Mouse (Mus musculus) myocyte (in vitro differentiated cells): ENCODE results near the gene Itga3. TPM values are rescaled to one million over a fixed set of nuclear protein-coding genes. Genes with fewer than 3 reads are reported as not detected.
A peak's percentile ranks its signal among the peaks of the same experiment; 100 is the strongest.

Experiments
- H3K27me3 ChIP-seq: one replicate; pipeline ENCODE4 v1.6.1; 2011; ENCODE audit not compliant: control insufficient read depth, insufficient read depth, insufficient read length
- H3K36me3 ChIP-seq: one replicate; pipeline ENCODE4 v1.6.1; 2011; ENCODE audit not compliant: control insufficient read depth, insufficient read depth
- H3K4me2 ChIP-seq: one replicate; pipeline ENCODE4 v1.6.1; 2011; ENCODE audit warnings: low read depth, control low read depth
- H3K4me3 ChIP-seq: one replicate; pipeline ENCODE4 v1.5.1; 2011; ENCODE audit warnings: mild to moderate bottlenecking, control low read depth, moderate library complexity
- H3K79me2 ChIP-seq: one replicate; pipeline ENCODE4 v1.6.1; 2011; ENCODE audit not compliant: control insufficient read depth, insufficient read depth
- H3ac ChIP-seq: one replicate; pipeline ENCODE4 v1.6.1; 2011; ENCODE audit not compliant: control insufficient read depth, insufficient read length
- CEBPB ChIP-seq: IDR thresholded peaks from 2 replicates; pipeline ENCODE4 v1.6.1; 2011; ENCODE audit warnings: mild to moderate bottlenecking, moderate library complexity; ENCODE audit not compliant: poor library complexity, insufficient read depth, severe bottlenecking
- E2F4 ChIP-seq: IDR thresholded peaks from one replicate; pipeline ENCODE4 v1.6.1; 2011; ENCODE audit warnings: mild to moderate bottlenecking, control low read depth, moderate library complexity; ENCODE audit not compliant: insufficient read depth
- MAX ChIP-seq: IDR thresholded peaks from one replicate; pipeline ENCODE4 v1.6.1; 2011; ENCODE audit warnings: low read depth, mild to moderate bottlenecking, control low read depth
- MYOD1 ChIP-seq, 3 experiments: IDR thresholded peaks; one replicate each; pipeline ENCODE4 v1.6.1; 2011; ENCODE audit warnings: control low read depth in 2 of 3, low read depth in 2 of 3, mild to moderate bottlenecking in 2 of 3, moderate library complexity in 1 of 3; ENCODE audit not compliant: insufficient read length in 2 of 3, control insufficient read depth in 1 of 3
- MYOG ChIP-seq, 3 experiments: IDR thresholded peaks; one replicate each; pipeline ENCODE4 v1.6.1; 2011; ENCODE audit warnings: control low read depth in 2 of 3, low read depth in 2 of 3, mild to moderate bottlenecking in 2 of 3; ENCODE audit not compliant: insufficient read length in 2 of 3, control insufficient read depth in 1 of 3, insufficient read depth in 1 of 3
- POLR2A ChIP-seq: IDR thresholded peaks from one replicate; pipeline ENCODE4 v1.6.1; 2011; ENCODE audit warnings: low read depth, mild to moderate bottlenecking, control low read depth, moderate library complexity; ENCODE audit not compliant: insufficient read length
- POLR2AphosphoS2 ChIP-seq: IDR thresholded peaks from one replicate; pipeline ENCODE4 v1.6.1; 2011; ENCODE audit warnings: low read depth, control low read depth; ENCODE audit not compliant: insufficient read length
- REST ChIP-seq: IDR thresholded peaks from one replicate; pipeline ENCODE4 v1.6.1; 2011; ENCODE audit warnings: mild to moderate bottlenecking, control low read depth, moderate library complexity; ENCODE audit not compliant: insufficient read depth, insufficient read length
- SRF ChIP-seq: IDR thresholded peaks from one replicate; pipeline ENCODE4 v1.6.1; 2011; ENCODE audit warnings: low read depth; ENCODE audit not compliant: control insufficient read depth, insufficient read length
- TCF12 ChIP-seq: IDR thresholded peaks from one replicate; pipeline ENCODE4 v1.6.1; 2011; ENCODE audit warnings: mild to moderate bottlenecking, control low read depth; ENCODE audit not compliant: poor library complexity, insufficient read depth, severe bottlenecking
- TCF3 ChIP-seq: IDR thresholded peaks from one replicate; pipeline ENCODE4 v1.6.1; 2011; ENCODE audit warnings: low read depth, control low read depth; ENCODE audit not compliant: insufficient read length
- USF1 ChIP-seq: IDR thresholded peaks from one replicate; pipeline ENCODE4 v1.6.1; 2011; ENCODE audit warnings: low read depth, mild to moderate bottlenecking, control low read depth, moderate library complexity
- polyA plus RNA-seq: library from polyadenylated mRNA; unstranded; fragments of >200 nt; fragmentation: generic; extraction: Trizol; gene quantifications from one replicate; pipeline ENCODE4 v1.2.1, GENCODE M21; 2012; ENCODE audit warnings: missing spikeins

The Itga3 gene
- polyA plus RNA-seq, 1 experiment = 19.9 TPM

- Histone ChIP-seq H3ac (no peak overlapping the region), H3K36me3 (peaks cover 6% of the 10 kb centered on the region), H3K4me3 (no peak overlapping the region), H3K27me3 (no peaks in the 10 kb centered on the region), H3K79me2 (no peaks in the 10 kb centered on the region), H3K4me2 (no peak overlapping the region)
- TF ChIP-seq MAX (no peak), SRF (no peak), TCF12 (no peak), POLR2AphosphoS2 (no peak), TCF3 (no peak), POLR2A (no peak), MYOG (IDR thresholded peaks at IDR 0.05; ENCODE audit: control insufficient read depth in 1 of 3, insufficient read depth in 1 of 3, insufficient read length in 2 of 3, low read depth in 2 of 3) (no peak), CEBPB (no peak)
These were observed 29.5 kb downstream of the Itga3 start for GRCm38 (mm10) chr11:95046980-95047680.

- Histone ChIP-seq H3ac (no peak overlapping the region), H3K36me3 (no peaks in the 10 kb centered on the region), H3K79me2 (no peaks in the 10 kb centered on the region), H3K4me3 (no peak overlapping the region), H3K4me2 (no peak overlapping the region), H3K27me3 (no peaks in the 10 kb centered on the region)
- no peak for TF ChIP-seq TCF12
- no peak for TF ChIP-seq MAX
- no peak for TF ChIP-seq CEBPB
- no peak for TF ChIP-seq MYOD1 (IDR thresholded peaks at IDR 0.05; ENCODE audit: control insufficient read depth in 1 of 3, insufficient read length in 2 of 3, low read depth in 2 of 3)
- no peak for TF ChIP-seq MYOG (IDR thresholded peaks at IDR 0.05; ENCODE audit: control insufficient read depth in 1 of 3, insufficient read depth in 1 of 3, insufficient read length in 2 of 3, low read depth in 2 of 3)
- TF ChIP-seq USF1 = no peak
- no peak for TF ChIP-seq REST
- TF ChIP-seq E2F4 = no peak
- no peak for TF ChIP-seq TCF3
- TF ChIP-seq POLR2AphosphoS2 = no peak
These were observed 32.3 kb downstream of the Itga3 start for GRCm38 (mm10) chr11:95044185-95044870.

- Histone ChIP-seq H3K4me2 (no peak overlapping the region), H3ac (no peak overlapping the region), H3K27me3 (no peaks in the 10 kb centered on the region), H3K4me3 (no peak overlapping the region), H3K36me3 (no peaks in the 10 kb centered on the region), H3K79me2 (no peaks in the 10 kb centered on the region)
- TF ChIP-seq SRF (no peak), MYOD1 (IDR thresholded peaks at IDR 0.05; ENCODE audit: control insufficient read depth in 1 of 3, insufficient read length in 2 of 3, low read depth in 2 of 3) (no peak), POLR2A (no peak), POLR2AphosphoS2 (no peak), CEBPB (no peak), USF1 (no peak)
These were observed 33.0 kb downstream of the Itga3 start for GRCm38 (mm10) chr11:95043608-95044007.

GRCm38 (mm10) chr11:95043060-95043459, 33.5 kb downstream of the Itga3 start:
- H3K4me3 ChIP-seq = no peak overlapping the region
- TF ChIP-seq SRF (no peak), POLR2A (no peak), MAX (no peak), E2F4 (no peak), POLR2AphosphoS2 (no peak), CEBPB (no peak), USF1 (no peak), MYOD1 (IDR thresholded peaks at IDR 0.05; ENCODE audit: control insufficient read depth in 1 of 3, insufficient read length in 2 of 3, low read depth in 2 of 3) (no peak), MYOG (IDR thresholded peaks at IDR 0.05; ENCODE audit: control insufficient read depth in 1 of 3, insufficient read depth in 1 of 3, insufficient read length in 2 of 3, low read depth in 2 of 3) (no peak), REST (no peak), TCF3 (no peak), TCF12 (no peak)
- H3K4me2 ChIP-seq = no peak overlapping the region
- H3K79me2 ChIP-seq = no peaks in the 10 kb centered on the region
- H3ac ChIP-seq = no peak overlapping the region
- no peaks in the 10 kb centered on the region for H3K36me3 ChIP-seq
- H3K27me3 ChIP-seq = no peaks in the 10 kb centered on the region

GRCm38 (mm10) chr11:95042096-95042495, 34.5 kb downstream of the Itga3 start:
- Histone ChIP-seq H3ac (no peak overlapping the region), H3K27me3 (no peaks in the 10 kb centered on the region), H3K36me3 (no peaks in the 10 kb centered on the region), H3K4me2 (peak overlapping the region; percentile 100), H3K4me3 (peak overlapping the region; percentile 35), H3K79me2 (no peaks in the 10 kb centered on the region)
- no peak for TF ChIP-seq TCF12
- TF ChIP-seq MYOD1 (IDR thresholded peaks at IDR 0.05; ENCODE audit: control insufficient read depth in 1 of 3, insufficient read length in 2 of 3, low read depth in 2 of 3) = no peak
- no peak for TF ChIP-seq POLR2A
- no peak for TF ChIP-seq USF1
